Mouse (Mus musculus) retina, postnatal 7 days (tissue): ENCODE measurements around the gene Insm1.

Experiments
- DNase-seq: peaks from one replicate; pipeline ENCODE4 v3.0.0-alpha.2; 2012; ENCODE audit warnings: low read depth, low spot score

The Insm1 gene

GRCm38 (mm10) chr2:146224141-146224540 is 2.4 kb downstream of the Insm1 start:
- no peak for DNase-seq

- no peak for DNase-seq
Measured at GRCm38 (mm10) chr2:146225818-146226217, 4.1 kb downstream of the Insm1 start.

DNA sequence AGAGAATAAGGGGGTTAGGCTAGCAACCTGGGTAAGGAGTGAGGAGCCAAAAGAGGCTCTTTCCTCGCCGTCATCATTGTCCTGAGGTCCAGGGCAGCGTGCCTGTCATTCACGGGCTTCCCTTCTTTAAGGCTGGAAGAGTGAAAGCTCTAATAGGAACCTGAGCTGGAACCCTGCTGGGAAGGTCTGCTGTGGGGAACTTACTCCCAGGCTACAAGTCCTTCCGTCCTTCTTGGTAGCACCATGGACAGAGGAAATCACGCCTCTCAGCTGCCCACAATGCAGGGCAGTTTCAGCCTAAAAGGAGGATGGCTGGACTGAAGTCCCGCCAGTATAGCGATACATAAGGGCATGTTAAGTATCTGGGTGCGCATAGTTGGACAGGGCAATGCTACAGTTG is 4.8 kb downstream of the Insm1 start:
- no peak for DNase-seq

DNA sequence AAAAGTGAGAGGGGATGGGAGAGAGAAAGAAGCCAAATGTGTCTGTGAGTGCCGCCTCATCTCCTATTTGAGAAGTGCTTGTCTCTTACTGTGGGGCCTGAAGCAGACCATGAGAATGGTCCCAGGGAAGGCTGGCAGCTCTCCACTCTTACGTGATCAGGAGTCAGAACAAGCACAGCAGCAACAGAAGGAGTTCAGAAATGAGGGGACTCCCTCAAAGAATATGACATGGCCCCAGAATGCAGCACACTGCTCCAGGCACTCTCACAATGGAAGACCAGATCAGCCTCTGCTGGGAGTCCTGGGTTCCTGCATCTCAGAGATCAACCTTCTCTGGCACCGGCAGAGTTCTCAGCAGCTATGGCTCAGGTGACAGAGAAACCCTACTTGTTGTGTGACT is 5.9 kb downstream of the Insm1 start:
- DNase-seq = no peak

DNA sequence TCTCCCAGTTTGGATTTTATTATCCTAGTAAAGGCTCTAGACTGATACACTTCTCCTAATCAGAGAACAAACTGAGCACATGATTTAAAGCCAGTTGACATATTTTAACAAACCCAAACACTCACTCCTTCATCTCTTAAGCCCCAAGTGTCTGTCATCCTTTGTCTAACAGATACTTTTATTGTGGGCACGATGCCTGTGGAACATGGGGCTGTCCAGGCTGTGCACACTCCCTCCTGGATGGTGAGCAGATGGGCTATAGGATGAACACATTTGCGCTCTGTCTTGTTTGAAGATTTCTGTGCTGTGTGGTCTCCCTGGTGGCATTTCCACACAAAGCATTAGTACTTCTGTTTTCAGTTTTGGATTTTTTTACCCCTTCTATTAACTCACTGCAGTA is 6.7 kb downstream of the Insm1 start:
- no peak for DNase-seq

GRCm38 (mm10) chr2:146231485-146231884 is 9.8 kb downstream of the Insm1 start:
- no peak for DNase-seq

DNA sequence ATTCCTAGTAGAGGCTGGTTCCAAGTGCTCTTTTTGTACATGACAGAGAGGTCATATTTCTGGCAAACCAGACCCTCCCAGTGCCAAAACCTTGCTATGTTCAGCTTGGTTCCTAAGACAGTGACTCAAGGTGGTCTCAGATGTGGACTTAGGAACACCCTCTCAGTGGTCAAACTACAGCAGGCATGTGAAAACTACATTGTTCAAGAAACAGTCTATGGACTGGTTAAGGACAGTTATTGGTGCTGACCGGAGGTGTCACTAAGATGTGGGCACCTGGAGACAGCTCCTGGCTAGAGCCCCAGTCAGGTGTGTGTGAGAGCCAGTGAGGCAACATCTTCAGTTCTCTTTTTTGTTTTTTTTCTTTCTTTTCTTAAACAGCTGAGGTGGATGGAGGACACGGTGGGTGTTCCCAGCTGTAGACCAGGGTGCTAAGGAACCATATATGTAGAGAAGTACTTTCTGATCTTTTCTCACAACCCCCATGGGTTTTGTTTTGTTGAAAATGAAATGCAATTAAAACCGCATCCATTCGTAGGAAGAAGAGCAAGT is 17.6 kb downstream of the Insm1 start:
- no peak for DNase-seq

DNA sequence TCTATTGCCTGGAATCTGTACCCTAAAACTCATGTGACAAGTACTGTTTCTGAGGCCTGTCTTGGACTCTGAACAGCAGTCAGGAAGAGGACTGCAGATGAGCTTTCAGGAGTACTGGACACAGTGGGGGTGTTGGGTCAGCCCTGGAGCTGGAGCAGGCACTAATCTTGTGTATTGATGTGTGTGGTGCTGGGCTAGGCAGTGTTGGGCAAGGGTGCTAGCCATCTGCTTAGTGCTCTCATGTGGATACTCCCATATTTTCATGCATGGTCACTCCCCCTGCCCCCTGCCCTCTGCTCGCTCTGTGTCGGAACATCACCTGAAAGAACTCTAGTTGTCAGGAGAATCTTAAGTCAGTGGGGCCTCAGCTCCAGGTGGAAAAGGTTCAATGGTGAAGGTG is 22.3 kb downstream of the Insm1 start:
- no peak for DNase-seq

GRCm38 (mm10) chr2:146245401-146245800 is 23.7 kb downstream of the Insm1 start:
- DNase-seq = no peak

GRCm38 (mm10) chr2:146246409-146247075 is 24.8 kb downstream of the Insm1 start:
- no peak for DNase-seq

- DNase-seq = no peak
Measured at GRCm38 (mm10) chr2:146247576-146247975, 25.9 kb downstream of the Insm1 start.

DNA sequence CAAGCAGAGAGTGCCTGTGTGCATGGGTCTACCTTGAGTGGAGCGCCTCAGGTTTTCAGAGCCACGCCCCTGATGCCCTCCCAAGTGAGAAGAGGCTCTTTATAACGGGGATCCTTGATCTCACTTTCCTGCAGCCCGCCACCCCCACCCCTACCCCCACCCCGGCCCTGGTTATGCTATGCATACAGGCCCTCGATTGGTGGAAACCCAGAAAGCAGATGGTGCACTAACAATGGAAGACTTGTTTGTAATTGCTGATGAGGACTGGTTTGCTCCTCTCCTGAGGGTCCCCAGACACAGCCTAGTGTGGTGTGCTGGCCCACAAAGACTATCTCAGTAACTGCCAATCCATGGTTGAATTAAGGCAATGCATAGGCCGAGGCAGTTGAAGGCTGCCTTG is 27.3 kb downstream of the Insm1 start:
- no peak for DNase-seq

GRCm38 (mm10) chr2:146250236-146250904 is 28.6 kb downstream of the Insm1 start:
- no peak for DNase-seq

- no peak for DNase-seq
Measured at GRCm38 (mm10) chr2:146254387-146254786, 32.7 kb downstream of the Insm1 start.

GRCm38 (mm10) chr2:146255636-146256035 is 33.9 kb downstream of the Insm1 start:
- DNase-seq = peak; percentile 46

GRCm38 (mm10) chr2:146256321-146256875 is 34.7 kb downstream of the Insm1 start:
- peak; percentile 74 for DNase-seq

GRCm38 (mm10) chr2:146257037-146257436 is 35.3 kb downstream of the Insm1 start:
- DNase-seq = no peak

DNA sequence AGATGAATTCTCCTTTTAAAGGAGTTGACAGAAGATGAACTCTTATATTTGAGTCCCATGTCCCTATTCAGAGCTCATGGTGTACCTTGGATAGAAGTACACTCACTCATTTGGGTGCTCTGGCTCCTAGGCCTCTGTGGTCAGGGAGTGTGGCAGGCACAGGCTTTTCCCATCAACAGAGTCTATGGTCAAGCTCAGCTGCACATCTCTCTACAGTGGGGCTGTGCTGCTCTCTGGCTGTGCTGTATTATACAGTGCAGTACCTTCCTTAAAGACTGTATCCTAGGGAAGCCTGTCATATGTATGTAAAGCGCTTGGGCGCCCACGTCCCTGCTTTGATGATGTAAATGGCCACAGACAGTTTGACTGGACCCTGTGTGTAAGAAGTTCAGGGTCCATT is 35.9 kb downstream of the Insm1 start:
- no peak for DNase-seq

DNA sequence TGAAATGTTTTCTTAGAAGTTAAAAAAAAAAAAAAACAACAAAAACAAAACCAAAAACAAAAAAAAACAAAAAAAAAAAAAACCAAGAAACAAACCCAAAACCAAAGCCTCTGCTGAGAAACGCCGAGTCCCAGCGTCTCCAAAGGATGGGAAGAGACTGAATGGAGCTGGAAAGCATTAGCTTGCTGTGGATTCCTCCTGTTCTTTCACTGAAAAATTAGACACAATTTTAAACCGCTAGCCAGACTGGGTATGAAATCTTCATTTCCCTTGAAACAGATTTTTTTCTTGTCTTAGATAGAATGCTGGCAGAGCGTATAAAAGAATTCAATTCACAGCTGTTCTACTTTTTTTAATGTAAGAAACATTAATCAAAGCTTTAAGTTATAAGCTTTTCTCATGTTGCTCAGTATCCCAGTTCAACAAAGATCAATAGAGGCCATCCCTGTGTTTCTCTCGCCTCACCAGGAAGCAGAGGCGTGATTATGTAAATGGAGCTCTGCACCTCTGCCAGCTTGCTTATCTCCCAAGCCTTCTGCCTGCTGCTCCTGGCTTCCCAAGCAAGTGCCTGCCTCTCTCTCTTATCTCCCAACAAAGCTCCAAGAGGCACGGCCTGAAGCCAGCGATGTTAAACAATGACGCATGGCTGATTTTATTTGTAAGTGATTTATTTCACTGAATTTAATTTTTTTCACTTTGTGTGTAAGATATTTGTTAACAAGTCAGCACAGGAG is 37.2 kb downstream of the Insm1 start:
- DNase-seq = no peak

GRCm38 (mm10) chr2:146259787-146260560 is 38.3 kb downstream of the Insm1 start:
- DNase-seq = no peak

- DNase-seq = no peak
Measured at GRCm38 (mm10) chr2:146261146-146261545, 39.4 kb downstream of the Insm1 start.
